Mouse (Mus musculus): ENCODE data around the gene Gm43064.
"Not testable (repeated sequence)": the region's sequence is repeated elsewhere in the genome, so short reads cannot be mapped to it uniquely, and the experiment has no call there.

The Gm43064 gene

DNA sequence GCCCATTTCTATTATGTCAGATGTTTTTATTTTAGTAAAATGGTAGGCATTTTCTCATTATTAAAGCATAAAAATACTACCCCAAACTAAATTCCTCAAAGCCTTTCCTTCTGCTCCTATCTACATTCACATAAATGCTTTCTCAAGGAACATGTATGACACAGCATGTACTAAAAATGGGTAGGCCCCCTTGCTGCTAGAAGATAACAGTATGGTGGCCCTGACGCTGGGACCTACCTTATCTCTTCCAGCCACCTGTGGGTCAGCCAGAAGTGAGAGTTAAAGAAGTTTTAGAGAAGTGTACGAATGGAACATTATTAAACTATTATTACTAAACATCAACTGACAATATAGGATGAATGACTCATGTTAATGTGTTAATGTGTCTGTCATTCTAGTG is 9.9 kb upstream of the Gm43064 start:
- DNase-seq (ENCODE audit: low read depth, low spot score): no peak

DNA sequence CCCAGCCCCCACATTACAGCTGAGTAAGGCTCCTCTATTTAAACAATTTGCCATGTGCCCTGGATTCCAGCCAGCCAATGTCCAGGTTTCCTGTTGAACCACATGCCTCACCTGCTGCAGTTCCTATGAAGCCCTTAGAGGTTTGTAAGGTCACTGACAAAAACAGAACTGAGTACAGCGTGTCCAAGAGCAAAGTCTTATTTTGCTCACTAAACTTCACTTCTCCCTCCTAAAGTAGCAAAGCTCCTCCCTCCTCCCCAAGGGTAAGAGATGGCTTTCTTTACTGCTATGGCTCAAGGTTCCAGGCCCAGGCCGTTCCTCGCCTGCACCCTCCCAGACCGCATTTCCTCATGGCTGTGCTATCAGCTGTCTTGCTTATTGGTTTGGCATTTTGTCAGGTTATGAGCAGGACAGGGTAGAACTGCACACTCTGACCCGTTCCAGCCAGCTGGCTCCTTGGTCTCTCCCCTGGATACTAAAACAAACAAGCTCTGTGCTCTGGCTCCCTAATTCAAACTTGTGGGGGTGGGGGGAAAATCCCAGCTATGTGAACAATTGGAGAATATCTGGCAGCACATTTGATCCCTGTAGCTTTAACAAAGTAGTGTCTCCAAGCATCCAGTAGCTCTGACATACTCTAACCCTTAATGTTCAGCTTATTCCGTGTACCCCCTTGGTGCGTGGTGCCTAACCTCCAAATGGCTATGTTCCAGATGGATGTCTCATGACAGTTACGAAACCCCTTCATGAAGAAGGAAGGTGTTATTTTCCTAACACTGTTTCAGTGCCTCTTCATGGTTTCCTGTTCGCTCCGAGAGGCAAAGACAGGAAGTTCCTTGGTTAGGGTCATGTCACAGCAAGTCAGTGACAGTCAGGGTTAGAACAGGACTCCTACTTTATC is 7.5 kb upstream of the Gm43064 start:
- DNase-seq (ENCODE audit: low read depth, low spot score): no peak

DNA sequence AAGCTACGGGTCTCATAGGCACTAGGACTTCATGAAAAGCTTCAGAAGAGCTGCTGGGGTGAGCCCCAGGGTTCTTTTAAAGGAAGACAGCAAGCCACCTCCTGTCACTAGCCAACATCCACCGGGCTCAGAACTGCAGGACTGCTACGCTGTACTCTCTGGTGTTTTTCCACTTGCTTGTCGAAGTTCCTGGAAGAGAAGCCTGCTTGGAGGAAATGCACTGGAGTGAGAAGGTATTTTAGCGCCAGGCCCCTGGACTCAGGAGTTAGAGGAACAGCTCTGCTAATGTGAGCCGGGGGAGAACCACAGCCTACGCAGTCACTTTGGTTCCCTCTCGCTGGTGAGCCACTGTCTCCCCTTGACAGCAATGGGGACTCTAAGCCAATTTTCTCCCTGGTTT is 6.5 kb upstream of the Gm43064 start:
- no peak for DNase-seq (ENCODE audit: low read depth, low spot score)

DNA sequence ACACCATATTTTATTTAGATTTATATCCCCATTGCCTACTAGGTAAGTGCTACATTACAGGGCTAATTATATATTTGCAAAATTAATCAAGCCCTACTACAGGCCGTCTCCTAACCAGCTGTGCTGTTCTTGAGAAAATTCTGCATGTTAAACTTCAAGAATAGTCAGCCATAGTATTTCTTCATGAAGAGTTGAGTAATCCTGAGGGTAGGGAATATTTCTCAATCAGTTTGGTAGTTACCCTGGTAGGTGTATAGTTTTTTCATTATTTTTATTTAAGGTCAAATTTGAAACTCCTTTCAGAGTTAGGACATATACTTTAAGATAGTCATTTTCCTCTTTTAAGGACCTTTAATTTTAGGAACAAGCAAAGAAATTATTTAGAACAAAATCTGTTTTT is 3.7 kb upstream of the Gm43064 start:
- no peak for DNase-seq (ENCODE audit: low read depth, low spot score)

DNA sequence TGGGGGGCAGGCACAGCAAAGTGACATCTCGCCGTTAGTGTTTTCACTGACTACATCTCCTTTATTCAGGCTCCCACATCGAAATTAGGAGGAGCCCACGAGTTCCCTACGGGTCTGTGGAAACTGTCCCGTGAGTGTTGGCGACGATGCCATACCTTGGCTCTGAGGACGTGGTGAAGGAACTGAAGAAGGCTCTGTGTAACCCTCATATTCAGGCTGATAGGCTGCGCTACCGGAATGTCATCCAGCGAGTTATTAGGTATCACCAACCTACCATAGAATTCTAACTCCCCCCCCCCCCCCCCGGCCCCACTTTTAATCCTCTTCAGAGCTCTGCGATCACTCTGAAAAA is 402 bp downstream of the Gm43064 start:
- DNase-seq (ENCODE audit: low read depth, low spot score): no peak

DNA sequence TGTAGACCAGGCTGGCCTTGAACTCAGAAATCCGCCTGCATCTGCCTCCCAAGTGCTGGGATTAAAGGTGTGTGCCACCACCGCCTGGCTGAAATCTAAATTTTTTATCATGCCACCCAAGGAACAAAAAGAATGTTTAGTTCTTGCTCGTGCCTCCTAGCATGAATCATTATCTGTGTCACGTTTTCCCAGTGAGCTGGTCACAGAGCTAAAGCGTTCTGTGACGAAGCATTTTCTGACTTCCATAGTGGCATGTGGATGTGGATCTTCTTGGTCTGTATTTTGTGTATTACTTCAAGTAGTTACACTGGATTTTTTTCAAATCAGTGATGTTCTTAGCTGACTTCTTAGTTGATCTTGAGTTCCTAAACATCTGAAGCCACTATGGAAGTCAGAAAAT is 1.6 kb downstream of the Gm43064 start:
- DNase-seq (ENCODE audit: low read depth, low spot score): no peak

DNA sequence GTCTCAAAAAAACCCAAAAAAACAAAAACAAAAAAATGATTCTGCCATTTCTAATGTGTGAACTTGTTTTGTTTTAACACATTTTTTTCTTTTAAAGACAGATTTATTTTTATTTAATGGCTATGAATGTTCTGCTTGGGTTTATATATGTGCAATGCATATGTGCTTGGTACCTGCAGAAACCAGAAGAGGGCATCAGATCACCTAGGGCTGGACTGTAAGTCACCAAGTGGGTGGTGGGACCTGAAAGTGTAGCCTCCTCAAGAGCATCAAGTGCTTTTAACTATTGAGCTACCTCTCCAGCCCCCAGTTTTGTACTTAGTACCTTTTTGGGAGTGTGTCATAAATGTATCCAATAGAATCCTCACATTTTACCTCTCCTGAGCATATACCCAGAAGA is 18.2 kb downstream of the Gm43064 start:
- DNase-seq (ENCODE audit: low read depth, low spot score): no peak

DNA sequence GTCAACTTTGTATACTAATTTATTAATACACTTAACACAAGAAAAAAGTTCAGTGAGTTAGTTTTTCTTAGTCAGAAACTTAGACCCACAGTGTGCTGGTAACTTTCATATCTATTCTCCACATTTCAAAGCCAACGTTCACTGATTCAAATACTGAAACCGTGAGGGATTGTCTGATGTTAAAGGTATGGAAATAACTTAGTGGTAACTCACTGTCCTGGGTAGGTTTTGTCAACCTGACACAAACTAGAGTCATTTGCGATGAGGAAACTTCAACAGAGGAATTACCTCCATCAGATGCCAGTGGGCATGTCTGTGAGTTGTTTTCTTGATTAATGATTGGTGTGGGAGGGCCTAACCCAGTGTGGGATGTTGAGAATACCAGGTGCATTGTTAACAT is 19.7 kb downstream of the Gm43064 start:
- DNase-seq (ENCODE audit: low read depth, low spot score): no peak

DNA sequence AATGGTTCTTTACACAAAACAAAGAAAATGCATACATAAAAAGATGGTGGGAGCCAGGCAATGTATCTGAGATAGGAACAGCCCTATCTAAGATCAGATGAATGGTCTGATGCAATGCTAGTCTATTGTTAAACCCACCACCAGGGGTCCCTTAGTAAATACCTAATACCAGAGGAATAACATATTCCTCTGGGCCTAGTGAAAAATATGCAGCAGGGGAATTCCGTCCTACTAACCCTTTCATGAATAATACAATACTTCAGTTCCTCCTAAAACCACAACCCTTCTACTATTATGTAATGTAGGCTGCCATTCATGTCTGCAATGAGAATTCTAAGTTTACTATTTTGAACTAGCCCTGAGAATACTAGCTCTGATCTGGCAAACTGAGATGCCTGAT is 21.3 kb downstream of the Gm43064 start:
- DNase-seq (ENCODE audit: low read depth, low spot score): not testable (repeated sequence)

DNA sequence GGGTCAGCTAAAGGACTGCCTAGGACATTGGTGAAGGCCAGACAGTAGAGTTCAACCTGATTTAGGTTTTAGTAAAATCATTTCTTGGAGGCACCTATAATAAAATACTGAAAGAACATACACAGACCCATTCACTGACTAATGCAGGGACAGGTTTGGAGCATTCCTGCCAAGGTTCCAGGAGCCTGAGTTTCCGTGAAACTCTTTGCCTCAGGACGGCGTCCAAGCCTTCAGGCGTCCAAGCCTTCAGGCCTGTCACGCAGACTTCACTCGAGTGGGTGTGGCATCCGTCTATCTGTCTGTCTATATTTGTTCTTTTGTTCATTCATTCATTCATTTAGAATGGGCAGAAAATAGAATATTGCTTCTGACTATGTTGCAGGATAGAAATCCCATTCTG is 21.8 kb downstream of the Gm43064 start:
- no peak for DNase-seq (ENCODE audit: low read depth, low spot score)

DNA sequence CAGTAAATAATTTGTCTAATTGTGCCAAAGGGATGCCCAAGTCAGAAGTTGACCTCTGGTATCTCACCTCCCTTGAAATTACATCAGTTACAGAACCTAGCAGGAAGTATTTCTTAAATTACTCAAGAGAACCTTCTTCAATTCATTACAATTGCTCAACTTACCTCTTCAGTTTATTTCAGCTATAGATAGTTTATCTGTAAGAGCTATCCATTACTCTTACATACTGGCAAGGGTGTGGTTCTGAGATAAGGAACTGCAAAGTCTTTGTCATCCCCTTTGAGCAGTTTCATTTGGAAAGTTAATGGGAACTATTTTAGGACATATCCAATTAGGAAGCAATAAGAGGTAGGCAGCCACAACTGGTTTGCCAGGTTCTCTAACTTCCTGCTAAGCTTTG is 23.1 kb downstream of the Gm43064 start, which contains the start of gene Bcl2l15:
TSS of gene Bcl2l15 (plus strand) at position 176 of the 400 bp plus-strand sequence.
- no peak for DNase-seq (ENCODE audit: low read depth, low spot score)

DNA sequence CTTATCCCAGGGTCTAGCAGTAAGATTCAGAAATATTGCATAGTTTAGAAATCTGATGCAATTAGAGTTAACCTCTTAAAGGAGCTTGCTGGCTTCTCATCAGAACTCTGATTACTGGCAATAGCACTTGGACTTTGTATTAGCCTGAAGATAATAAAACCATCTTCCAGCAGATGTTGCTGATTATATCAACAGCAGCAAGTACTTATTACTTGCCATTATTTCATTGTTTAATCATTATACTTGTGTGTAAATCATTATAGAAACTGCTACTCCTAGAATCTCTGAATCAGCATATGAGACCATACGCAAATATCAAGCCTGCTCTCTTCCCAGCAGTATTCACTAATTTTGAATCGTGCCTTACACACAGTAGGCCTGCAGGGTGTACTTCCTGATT is 24.6 kb downstream of the Gm43064 start:
- DNase-seq (ENCODE audit: low read depth, low spot score): no peak

DNA sequence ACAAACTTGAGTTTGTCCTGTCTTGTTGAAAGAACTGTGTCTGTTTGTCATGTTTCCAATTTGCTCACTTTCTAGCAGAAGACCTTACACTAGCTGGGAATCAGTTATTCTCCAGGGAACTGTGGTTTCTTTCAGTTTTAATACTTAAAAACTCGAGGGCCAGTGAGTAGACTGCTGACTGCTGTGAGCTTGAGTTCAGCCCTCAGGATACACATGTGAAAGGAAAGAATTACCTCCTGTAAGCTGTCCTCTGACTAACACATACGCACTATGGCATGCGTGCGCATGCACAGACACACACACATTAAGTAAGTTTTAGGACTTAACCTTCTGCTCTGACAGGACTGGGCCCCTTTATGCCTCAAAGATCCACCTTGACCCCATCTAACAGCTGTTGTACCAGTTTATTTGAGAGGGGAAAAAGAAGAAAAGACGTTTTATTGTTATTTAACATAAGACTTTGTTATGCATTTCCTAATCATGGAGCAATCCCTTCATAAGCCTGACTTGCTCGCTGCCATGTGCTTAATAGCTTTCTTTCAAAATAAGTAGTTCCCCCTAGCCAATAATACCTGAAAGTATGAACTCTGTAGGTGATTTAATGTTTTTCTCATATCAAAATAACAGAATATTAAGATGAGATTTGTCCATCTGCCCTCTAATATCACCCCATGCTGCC is 26.0 kb downstream of the Gm43064 start:
- DNase-seq (ENCODE audit: low read depth, low spot score): no peak

DNA sequence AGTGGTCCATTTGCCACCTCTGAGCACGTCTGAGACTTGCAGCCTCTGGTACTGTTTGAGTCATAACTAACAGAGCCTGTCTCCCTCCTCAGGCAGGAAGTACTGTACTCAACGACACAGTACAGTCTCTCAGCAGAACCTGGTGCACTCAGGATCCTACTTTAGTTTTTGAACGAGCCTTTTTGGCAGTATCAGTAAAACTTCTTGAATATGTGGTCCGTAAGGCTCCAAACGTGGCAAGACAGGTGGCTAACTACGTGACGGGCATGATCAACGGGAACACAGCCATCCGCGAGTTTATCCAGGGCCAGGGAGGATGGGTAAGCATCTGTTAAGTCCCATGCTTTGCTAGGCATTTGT is 26.6 kb downstream of the Gm43064 start:
- no peak for DNase-seq (ENCODE audit: low read depth, low spot score)

DNA sequence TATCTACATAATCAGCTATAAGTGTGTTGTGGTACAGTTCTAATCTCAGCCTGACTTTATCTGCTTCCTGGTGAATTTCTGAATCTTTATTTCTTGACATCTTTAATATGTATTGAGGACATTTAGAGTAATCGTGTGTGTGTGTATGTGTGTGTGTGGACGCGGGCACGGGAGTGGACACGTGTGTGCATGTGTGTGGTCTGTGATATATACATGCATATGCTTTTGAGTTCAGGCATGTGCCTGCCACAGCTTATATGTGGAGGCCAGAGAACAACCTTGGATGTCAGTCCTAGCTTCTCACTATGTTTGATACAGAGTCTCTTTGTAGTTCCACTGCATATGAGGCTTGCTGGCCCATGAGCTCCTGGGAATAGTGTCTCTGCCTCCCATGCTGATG is 27.1 kb downstream of the Gm43064 start:
- DNase-seq (ENCODE audit: low read depth, low spot score): no peak

DNA sequence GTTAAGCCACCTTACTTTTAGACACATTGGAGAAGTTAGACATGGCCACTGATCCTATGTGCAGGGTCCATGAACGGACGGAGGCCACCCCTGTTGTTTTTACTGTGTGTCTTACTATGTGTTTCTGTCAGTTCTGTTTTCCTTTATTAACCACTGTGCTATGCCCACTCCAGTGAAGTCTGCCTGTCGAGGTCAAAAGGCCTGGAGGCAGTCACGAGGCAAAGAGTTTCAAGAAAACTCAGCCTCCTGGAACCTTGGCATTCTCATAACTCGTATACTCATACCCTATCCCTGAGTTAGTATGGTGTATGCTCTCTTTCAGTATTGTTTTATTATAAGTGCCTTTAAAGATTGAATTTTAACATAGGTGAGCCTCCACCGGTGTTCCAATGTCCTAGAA is 30.3 kb downstream of the Gm43064 start:
- DNase-seq (ENCODE audit: low read depth, low spot score): no peak

DNA sequence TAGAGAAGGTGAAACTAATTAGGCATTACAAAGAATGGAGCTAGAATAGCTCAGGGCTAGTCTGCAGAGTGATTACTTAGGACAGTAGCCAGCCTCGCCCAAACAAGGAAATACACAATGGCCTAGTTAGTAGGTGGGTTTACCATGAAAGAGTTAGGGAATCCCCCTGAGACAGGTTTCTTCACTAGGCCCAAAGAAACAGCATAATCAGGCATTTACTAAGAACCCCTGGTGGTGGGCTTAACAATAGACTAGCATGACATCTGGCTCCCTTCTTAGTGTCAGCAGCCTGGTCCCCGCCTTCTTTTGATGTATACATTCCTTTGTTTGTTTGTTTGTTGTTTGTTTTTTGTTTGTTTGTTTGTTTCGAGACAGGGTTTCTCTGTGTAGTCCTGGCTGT is 30.8 kb downstream of the Gm43064 start:
- not testable (repeated sequence) for DNase-seq (ENCODE audit: low read depth, low spot score)

DNA sequence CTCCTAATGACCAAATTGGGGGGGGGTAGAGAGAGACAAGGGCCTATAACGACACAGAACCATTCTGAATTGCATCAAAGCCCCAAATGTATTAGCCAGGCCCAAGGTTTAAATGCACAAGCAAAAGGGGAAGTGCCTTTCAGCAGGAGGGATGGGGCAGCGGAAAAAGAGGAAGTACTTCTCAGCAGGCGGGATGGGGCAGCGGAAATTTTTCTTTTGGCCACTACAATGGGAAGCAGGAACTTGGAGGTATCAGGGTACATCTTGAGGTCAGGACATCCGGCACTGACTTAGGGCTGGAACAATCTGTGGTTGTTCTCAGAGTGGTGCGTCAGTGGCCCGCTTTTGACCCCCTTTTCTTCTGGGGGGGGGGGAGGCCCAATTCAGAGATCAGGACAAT is 31.6 kb downstream of the Gm43064 start:
- DNase-seq (ENCODE audit: low read depth, low spot score): not testable (repeated sequence)

DNA sequence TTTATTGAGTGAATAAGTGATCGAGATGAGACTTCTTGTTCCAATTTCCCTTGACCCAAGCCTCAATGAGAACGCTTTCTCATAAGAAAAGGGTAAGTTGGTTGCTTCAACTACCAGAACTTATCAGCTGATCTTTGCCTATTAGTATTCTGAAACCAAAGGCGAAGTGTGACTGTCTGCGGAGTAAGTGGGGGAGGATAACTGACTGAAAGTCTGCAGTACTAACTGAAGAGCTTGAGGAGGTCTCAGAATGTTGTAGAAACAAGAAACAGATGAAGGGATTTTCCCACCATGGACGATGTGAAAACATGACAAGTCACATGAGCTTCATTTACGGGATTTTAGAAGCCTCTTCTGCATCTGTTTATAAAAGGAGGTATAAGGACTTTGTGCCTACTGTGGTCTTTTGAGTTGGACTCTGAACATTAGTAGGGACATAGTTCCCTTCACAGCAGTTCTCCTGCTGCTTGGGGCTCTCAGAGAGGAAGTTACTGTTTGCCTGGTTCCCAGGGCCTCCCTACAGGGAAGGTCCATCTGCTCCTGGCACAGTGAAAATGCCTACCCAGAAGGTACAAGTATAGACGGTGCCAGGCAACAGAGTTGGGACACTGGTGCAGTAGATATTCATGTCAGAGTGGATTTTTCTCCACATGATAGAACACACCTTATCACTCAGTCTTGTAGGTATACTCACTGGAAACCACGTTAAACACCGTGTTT is 41.4 kb downstream of the Gm43064 start:
- DNase-seq (ENCODE audit: low read depth, low spot score): no peak

DNA sequence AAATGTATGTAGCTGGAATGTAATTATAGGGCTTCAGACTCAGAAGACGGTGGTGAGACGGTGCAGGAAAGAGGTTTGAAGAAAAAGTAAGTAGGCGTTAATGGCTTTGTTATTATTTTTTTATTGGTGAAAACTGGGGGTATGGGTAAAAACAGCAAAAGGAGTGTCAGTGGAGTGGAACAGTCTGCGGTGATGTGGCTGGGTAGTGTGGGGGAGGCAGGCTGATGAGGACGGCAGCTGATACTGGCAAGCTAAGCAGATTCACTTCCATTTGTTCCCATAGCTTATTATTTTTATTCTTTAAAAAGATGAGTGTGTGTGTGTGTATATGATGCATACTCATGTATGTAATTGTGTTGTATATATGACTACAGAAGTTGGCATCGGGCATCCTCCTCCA is 42.1 kb downstream of the Gm43064 start:
- no peak for DNase-seq (ENCODE audit: low read depth, low spot score)

DNA sequence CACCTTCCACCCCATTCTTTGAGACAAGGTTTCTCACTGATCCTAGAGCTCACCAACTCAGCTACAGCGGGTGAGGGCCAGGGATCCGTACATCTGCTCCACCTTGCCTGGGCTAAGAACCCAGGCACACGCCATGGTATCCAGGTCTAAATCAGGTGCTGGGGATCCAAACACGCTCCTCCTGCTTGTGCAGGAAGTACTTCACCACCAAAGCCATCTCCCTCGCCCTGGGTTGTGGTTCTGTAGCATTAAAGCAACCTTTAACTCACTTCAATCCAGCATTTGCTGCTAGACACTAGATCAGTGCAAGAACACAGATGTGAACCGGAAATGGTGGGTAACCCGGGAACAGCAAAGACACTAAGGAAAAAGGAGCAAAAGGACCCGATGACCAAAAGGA is 42.5 kb downstream of the Gm43064 start:
- DNase-seq (ENCODE audit: low read depth, low spot score): no peak

DNA sequence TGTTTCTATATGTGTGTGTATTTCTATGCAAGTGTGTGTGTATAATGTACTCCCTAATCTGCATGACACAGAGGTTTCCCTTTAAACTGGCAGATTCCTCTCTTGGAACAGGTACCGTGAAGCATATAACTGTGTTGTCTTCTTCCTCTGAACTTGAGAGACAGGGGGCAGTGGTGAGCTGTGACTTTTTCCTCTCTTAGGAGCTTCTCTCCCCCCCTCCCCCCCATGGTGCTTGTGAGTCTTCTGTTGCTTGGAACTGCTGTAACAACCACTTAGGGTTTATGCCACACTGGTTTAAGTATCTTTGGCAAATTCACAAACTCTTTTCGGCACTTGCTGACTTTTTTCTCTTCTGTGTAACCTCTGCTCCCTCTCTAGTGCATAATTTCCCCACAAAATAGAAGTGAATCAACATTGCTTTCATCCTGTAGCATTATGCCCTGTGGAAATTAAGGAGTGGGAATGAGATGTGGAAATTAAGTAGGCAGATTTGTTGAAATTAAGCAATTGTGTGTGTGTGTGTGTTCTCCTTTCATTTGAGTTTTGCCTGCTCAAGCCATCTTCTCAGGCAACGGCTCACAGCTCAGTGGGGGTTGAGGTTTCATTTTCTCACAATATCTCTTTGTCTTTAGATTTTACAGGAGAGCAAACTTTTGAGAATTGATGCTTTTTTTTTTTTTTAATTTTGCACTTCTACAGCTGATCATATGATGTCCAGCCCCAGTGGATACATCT is 43.4 kb downstream of the Gm43064 start:
- DNase-seq (ENCODE audit: low read depth, low spot score): no peak

Data from brain, embryonic 18.5 days (tissue).